Mouse (Mus musculus): ENCODE results near the gene Aoc2. TPM values are rescaled to one million over a fixed set of nuclear protein-coding genes. Genes with fewer than 3 reads are reported as not detected.
A peak's percentile ranks its signal among the peaks of the same experiment; 100 is the strongest.

Aoc2 gene
- polyA plus RNA-seq, 1 experiment from 2014 or later = 1.3 TPM

GRCm38 (mm10) chr11:101291231-101291630 lies 33.6 kb upstream of the Aoc2 start:
- Histone ChIP-seq H3K4me1 (replicated peaks) (no peaks in the 10 kb centered on the region), H3K9me3 (replicated peaks) (no peaks in the 10 kb centered on the region), H3K9ac (no peak overlapping the region), H3K4me2 (no peak overlapping the region), H3K36me3 (peaks cover 88% of the 10 kb centered on the region), H3K27me3 (replicated peaks) (no peaks in the 10 kb centered on the region), H3K27ac (ENCODE audit: poor library complexity, severe bottlenecking) (no peak overlapping the region), H3K4me3 (no peak overlapping the region)
- WGBS = 93% methylated on average over 8 of the region's 8 CpGs
- no peak for ATAC-seq (ENCODE audit: insufficient number of reproducible peaks, low FRiP score)

- Histone ChIP-seq H3K4me2 (no peak overlapping the region), H3K27ac (ENCODE audit: poor library complexity, severe bottlenecking) (no peak overlapping the region), H3K4me1 (replicated peaks) (peaks cover under 1% of the 10 kb centered on the region; the same call in 1 of the 2 replicates), H3K9me3 (replicated peaks) (no peaks in the 10 kb centered on the region), H3K4me3 (no peak overlapping the region), H3K27me3 (replicated peaks) (no peaks in the 10 kb centered on the region), H3K36me3 (peaks cover 85% of the 10 kb centered on the region), H3K9ac (no peak overlapping the region)
- 93% methylated on average over 8 of the region's 8 CpGs for WGBS
- ATAC-seq (ENCODE audit: insufficient number of reproducible peaks, low FRiP score) = no peak
Observed at GRCm38 (mm10) chr11:101295191-101295590, 29.7 kb upstream of the Aoc2 start.

GRCm38 (mm10) chr11:101300881-101301280 lies 24.0 kb upstream of the Aoc2 start:
- Histone ChIP-seq H3K9me3 (replicated peaks) (no peaks in the 10 kb centered on the region), H3K4me1 (replicated peaks) (peaks cover 18% of the 10 kb centered on the region), H3K27me3 (replicated peaks) (no peaks in the 10 kb centered on the region), H3K4me3 (peak overlapping the region; percentile 96), H3K4me2 (peak overlapping the region; percentile 99), H3K36me3 (peaks cover 31% of the 10 kb centered on the region), H3K9ac (peak overlapping the region; percentile 93), H3K27ac (ENCODE audit: poor library complexity, severe bottlenecking) (no peak overlapping the region)
- ATAC-seq (ENCODE audit: insufficient number of reproducible peaks, low FRiP score) = no peak
- WGBS = 58% methylated on average over 7 of the region's 7 CpGs

- peak; percentile 37 for ATAC-seq (ENCODE audit: insufficient number of reproducible peaks, low FRiP score)
- H3K9me3 ChIP-seq (replicated peaks) = no peaks in the 10 kb centered on the region
- peaks cover 27% of the 10 kb centered on the region for H3K36me3 ChIP-seq
- H3K4me2 ChIP-seq = peak overlapping the region; percentile 99
- H3K9ac ChIP-seq = peak overlapping the region; percentile 93
- peaks cover 18% of the 10 kb centered on the region for H3K4me1 ChIP-seq (replicated peaks)
- H3K4me3 ChIP-seq = peak overlapping the region; percentile 96
- H3K27ac ChIP-seq (ENCODE audit: poor library complexity, severe bottlenecking) = peak overlapping the region; percentile 34; the same call in 1 of the 2 replicates
- no peaks in the 10 kb centered on the region for H3K27me3 ChIP-seq (replicated peaks)
- 11% methylated on average over 26 of the region's 26 CpGs for WGBS
Observed at GRCm38 (mm10) chr11:101301299-101302003, 23.4 kb upstream of the Aoc2 start.

- peak within 1 kb of the TSS; percentile 96 for H3K4me3 ChIP-seq
- H3K27ac ChIP-seq (ENCODE audit: poor library complexity, severe bottlenecking) = peak within 1 kb of the TSS; percentile 34; the same call in 1 of the 2 replicates
- WGBS = 6% methylated on average over 39 of the region's 39 CpGs
- H3K4me1 ChIP-seq (replicated peaks) = peaks cover 18% of the 10 kb centered on the region
- peak within 1 kb of the TSS; percentile 99 for H3K4me2 ChIP-seq
- H3K9ac ChIP-seq = peak within 1 kb of the TSS; percentile 93
- H3K36me3 ChIP-seq = peaks cover 24% of the 10 kb centered on the region
- no peaks in the 10 kb centered on the region for H3K27me3 ChIP-seq (replicated peaks)
- H3K9me3 ChIP-seq (replicated peaks) = no peaks in the 10 kb centered on the region
- peak; percentile 93 for ATAC-seq (ENCODE audit: insufficient number of reproducible peaks, low FRiP score)
Observed at GRCm38 (mm10) chr11:101302004-101302798, 22.7 kb upstream of the Aoc2 start, which contains the start of gene Becn1. Becn1 (minus strand) TSS chr11:101302286.

- no peaks in the 10 kb centered on the region for H3K4me1 ChIP-seq (replicated peaks)
- H3K4me3 ChIP-seq = no peak overlapping the region
- ATAC-seq (ENCODE audit: insufficient number of reproducible peaks, low FRiP score) = no peak
- H3K4me2 ChIP-seq = no peak overlapping the region
- no peak overlapping the region for H3K9ac ChIP-seq
- no peaks in the 10 kb centered on the region for H3K27me3 ChIP-seq (replicated peaks)
- 28% methylated on average over 5 of the region's 5 CpGs for WGBS
- no peak overlapping the region for H3K27ac ChIP-seq (ENCODE audit: poor library complexity, severe bottlenecking)
- H3K36me3 ChIP-seq = no peaks in the 10 kb centered on the region
- no peaks in the 10 kb centered on the region for H3K9me3 ChIP-seq (replicated peaks)
Observed at GRCm38 (mm10) chr11:101307744-101308143, 17.1 kb upstream of the Aoc2 start.

GRCm38 (mm10) chr11:101311083-101311482 lies 13.8 kb upstream of the Aoc2 start:
- Histone ChIP-seq H3K4me1 (replicated peaks) (no peaks in the 10 kb centered on the region), H3K27ac (ENCODE audit: poor library complexity, severe bottlenecking) (no peak overlapping the region), H3K27me3 (replicated peaks) (no peaks in the 10 kb centered on the region), H3K36me3 (no peaks in the 10 kb centered on the region), H3K9me3 (replicated peaks) (no peaks in the 10 kb centered on the region), H3K4me3 (no peak overlapping the region), H3K9ac (no peak overlapping the region), H3K4me2 (no peak overlapping the region)
- WGBS = 85% methylated on average over 3 of the region's 3 CpGs
- ATAC-seq (ENCODE audit: insufficient number of reproducible peaks, low FRiP score) = no peak

GRCm38 (mm10) chr11:101312150-101312549 lies 12.7 kb upstream of the Aoc2 start:
- Histone ChIP-seq H3K4me3 (no peak overlapping the region), H3K9me3 (replicated peaks) (no peaks in the 10 kb centered on the region), H3K4me2 (no peak overlapping the region), H3K27ac (ENCODE audit: poor library complexity, severe bottlenecking) (no peak overlapping the region), H3K9ac (no peak overlapping the region), H3K27me3 (replicated peaks) (no peaks in the 10 kb centered on the region), H3K36me3 (no peaks in the 10 kb centered on the region), H3K4me1 (replicated peaks) (peaks cover 5% of the 10 kb centered on the region)
- 57% methylated on average over 3 of the region's 3 CpGs for WGBS
- ATAC-seq (ENCODE audit: insufficient number of reproducible peaks, low FRiP score) = no peak

GRCm38 (mm10) chr11:101314567-101314966 lies 10.3 kb upstream of the Aoc2 start:
- Histone ChIP-seq H3K9me3 (replicated peaks) (no peaks in the 10 kb centered on the region), H3K4me1 (replicated peaks) (peaks cover 12% of the 10 kb centered on the region), H3K36me3 (peaks cover 21% of the 10 kb centered on the region), H3K9ac (no peak overlapping the region), H3K27me3 (replicated peaks) (no peaks in the 10 kb centered on the region), H3K4me2 (no peak overlapping the region), H3K27ac (ENCODE audit: poor library complexity, severe bottlenecking) (no peak overlapping the region), H3K4me3 (no peak overlapping the region)
- 86% methylated on average over 1 of the region's 1 CpGs for WGBS
- ATAC-seq (ENCODE audit: insufficient number of reproducible peaks, low FRiP score) = no peak

GRCm38 (mm10) chr11:101315082-101315650 lies 9.7 kb upstream of the Aoc2 start:
- H3K4me1 ChIP-seq (replicated peaks) = peaks cover 12% of the 10 kb centered on the region
- no peak for ATAC-seq (ENCODE audit: insufficient number of reproducible peaks, low FRiP score)
- H3K4me3 ChIP-seq = peak overlapping the region; percentile 92
- H3K9ac ChIP-seq = peak overlapping the region; percentile 96
- peak overlapping the region; percentile 90 for H3K4me2 ChIP-seq
- H3K27me3 ChIP-seq (replicated peaks) = no peaks in the 10 kb centered on the region
- peak overlapping the region; percentile 82 for H3K27ac ChIP-seq (ENCODE audit: poor library complexity, severe bottlenecking)
- peaks cover 27% of the 10 kb centered on the region for H3K36me3 ChIP-seq
- WGBS = 78% methylated on average over 8 of the region's 8 CpGs
- no peaks in the 10 kb centered on the region for H3K9me3 ChIP-seq (replicated peaks)
